Mouse (Mus musculus) stomach, embryonic 16.5 days (tissue): Measurements from ENCODE around the gene Ppp6r1. TPM values are rescaled to one million over a fixed set of nuclear protein-coding genes. Genes with fewer than 3 reads are reported as not detected.

Source experiments
- ATAC-seq: fragments of 200-750 bp; cut with Nextera tagmentation; 2 replicates; pipeline ENCODE4 v1.8.0; 2017; ENCODE audit warnings: moderate number of reproducible peaks, moderate TSS enrichment; ENCODE audit not compliant: insufficient read depth, low FRiP score
- H3K27ac ChIP-seq: fragments of 300-500 bp; sonication (generic); 2 replicates; pipeline ENCODE4 v1.5.1; 2014; ENCODE audit warnings: low read length
- H3K27me3 ChIP-seq: fragments of 300-500 bp; sonication (generic); 2 replicates; pipeline ENCODE4 v1.6.1; 2014; ENCODE audit warnings: low read length, control low read depth, mixed read lengths; ENCODE audit not compliant: control insufficient read depth, insufficient read depth
- H3K36me3 ChIP-seq: fragments of 300-500 bp; sonication (generic); 2 replicates; pipeline ENCODE4 v1.6.1; 2014; ENCODE audit warnings: low read length; ENCODE audit not compliant: control insufficient read depth, insufficient read depth
- H3K4me1 ChIP-seq: fragments of 300-500 bp; sonication (generic); 2 replicates; pipeline ENCODE4 v1.6.1; 2014; ENCODE audit warnings: low read length, control low read depth, mixed read lengths; ENCODE audit not compliant: control insufficient read depth, insufficient read depth
- H3K4me2 ChIP-seq: fragments of 300-500 bp; sonication (generic); 2 replicates; pipeline ENCODE4 v1.6.1; 2014; ENCODE audit warnings: low read depth, low read length, mixed read lengths
- H3K4me3 ChIP-seq: fragments of 300-500 bp; sonication (generic); replicated peaks from 2 replicates; pipeline ENCODE4 v1.5.1; 2014; ENCODE audit warnings: mild to moderate bottlenecking, low read length
- H3K9ac ChIP-seq: fragments of 300-500 bp; sonication (generic); 2 replicates; pipeline ENCODE4 v1.6.1; 2014; ENCODE audit warnings: low read length
- H3K9me3 ChIP-seq: fragments of 300-500 bp; sonication (generic); replicated peaks from 2 replicates; pipeline ENCODE4 v1.6.1; 2016; ENCODE audit warnings: low read length, control low read depth; ENCODE audit not compliant: control insufficient read depth
- WGBS: fragments of 180-500 bp; shearing (Covaris S2); extraction: QIAGEN DNeasy Blood & Tissue Kit; methylation state at CpG from one replicate; pipeline ENCODE4 v1.1.7; 2014; 5-methylcytosine and 5-hydroxymethylcytosine counted together
- polyA plus RNA-seq: library from polyadenylated mRNA; unstranded; fragments of >200 nt; fragmentation: Nextera tagmentation; extraction: Ambion mirVana; gene quantifications from 2 replicates; pipeline ENCODE4 v1.2.1, GENCODE M21; 2015

Ppp6r1 gene
- polyA plus RNA-seq, 1 experiment from 2014 or later: 3.8 TPM

DNA sequence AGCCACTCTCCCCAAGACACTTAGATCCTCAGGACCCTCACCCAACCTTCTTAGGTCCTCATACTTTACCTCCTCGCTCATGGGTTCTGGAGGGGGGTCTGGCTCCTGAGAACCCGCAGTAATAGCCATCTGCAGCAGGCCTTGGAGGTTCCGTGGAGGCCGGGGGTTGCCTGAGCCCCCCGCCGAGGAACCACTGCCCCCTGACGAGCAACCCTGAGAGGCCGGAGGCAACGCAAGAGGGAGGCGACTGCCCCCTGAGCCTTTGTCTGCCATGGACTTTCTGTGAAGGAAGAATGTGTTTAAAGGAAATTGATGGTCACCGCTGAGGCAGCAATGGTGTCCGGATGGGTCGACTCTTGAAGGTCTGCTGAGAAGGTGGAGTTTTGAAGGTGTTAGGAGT, 25.4 kb upstream of the Ppp6r1 start:
- 2% methylated on average over 13 of the region's 13 CpGs for WGBS
- peak overlapping the region; percentile 63; the same call in 1 of the 2 replicates for H3K27ac ChIP-seq
- H3K9me3 ChIP-seq: no peaks in the 10 kb centered on the region
- peaks cover 7% of the 10 kb centered on the region for H3K4me1 ChIP-seq
- H3K4me2 ChIP-seq: peak overlapping the region; percentile 92
- ATAC-seq: no peak
- H3K36me3 ChIP-seq: no peaks in the 10 kb centered on the region
- H3K27me3 ChIP-seq: no peaks in the 10 kb centered on the region
- peak overlapping the region; percentile 72 for H3K9ac ChIP-seq
- H3K4me3 ChIP-seq: peak overlapping the region; percentile 76

- H3K27me3 ChIP-seq: no peaks in the 10 kb centered on the region
- peaks cover 7% of the 10 kb centered on the region for H3K4me1 ChIP-seq
- WGBS: 83% methylated on average over 5 of the region's 5 CpGs
- ATAC-seq: no peak
- no peaks in the 10 kb centered on the region for H3K36me3 ChIP-seq
- no peak overlapping the region for H3K9ac ChIP-seq
- no peaks in the 10 kb centered on the region for H3K9me3 ChIP-seq
- H3K27ac ChIP-seq: no peak overlapping the region
- no peak overlapping the region for H3K4me3 ChIP-seq
- H3K4me2 ChIP-seq: no peak overlapping the region
Measured at GRCm38 (mm10) chr7:4683307-4683706, 24.5 kb upstream of the Ppp6r1 start.

DNA sequence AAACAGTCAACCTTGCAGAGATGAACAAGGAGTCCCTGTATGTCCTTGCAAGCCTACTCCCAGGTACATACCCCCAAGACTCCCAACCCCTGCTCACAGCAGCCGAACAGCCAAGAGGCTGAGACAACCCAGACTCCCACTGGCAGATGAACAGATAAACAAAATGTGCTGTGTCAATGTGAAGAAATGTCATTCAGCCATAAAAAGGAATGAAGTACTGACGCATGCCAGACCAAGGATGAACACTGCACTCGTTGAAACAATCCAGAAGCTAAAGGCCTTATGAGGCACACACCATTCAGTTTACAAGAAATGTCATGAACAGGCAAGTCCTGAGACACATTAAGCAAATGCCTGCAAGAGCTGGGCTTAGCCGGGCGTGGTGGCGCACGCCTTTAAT, 16.4 kb upstream of the Ppp6r1 start:
- Histone ChIP-seq H3K36me3 (peaks cover 9% of the 10 kb centered on the region; the same call in 1 of the 2 replicates), H3K4me2 (no peak overlapping the region), H3K27me3 (no peaks in the 10 kb centered on the region), H3K9ac (no peak overlapping the region), H3K27ac (peak overlapping the region; percentile 2; the same call in 1 of the 2 replicates), H3K4me1 (no peaks in the 10 kb centered on the region), H3K4me3 (no peak overlapping the region), H3K9me3 (no peaks in the 10 kb centered on the region)
- peak; percentile 70; the same call in 1 of the 2 replicates for ATAC-seq
- WGBS: 60% methylated on average over 7 of the region's 7 CpGs

GRCm38 (mm10) chr7:4674114-4674731, 15.4 kb upstream of the Ppp6r1 start:
- WGBS: 83% methylated on average over 12 of the region's 12 CpGs
- Histone ChIP-seq H3K9ac (no peak overlapping the region), H3K4me3 (no peak overlapping the region), H3K4me1 (no peaks in the 10 kb centered on the region), H3K27me3 (no peaks in the 10 kb centered on the region), H3K27ac (peak overlapping the region; percentile 2), H3K9me3 (no peaks in the 10 kb centered on the region), H3K36me3 (peaks cover 9% of the 10 kb centered on the region; the same call in 1 of the 2 replicates), H3K4me2 (no peak overlapping the region)
- no peak for ATAC-seq

- Histone ChIP-seq H3K4me2 (no peak overlapping the region), H3K36me3 (peaks cover 9% of the 10 kb centered on the region; the same call in 1 of the 2 replicates), H3K9me3 (no peaks in the 10 kb centered on the region), H3K4me3 (no peak overlapping the region), H3K27me3 (no peaks in the 10 kb centered on the region), H3K4me1 (no peaks in the 10 kb centered on the region), H3K9ac (no peak overlapping the region), H3K27ac (peak overlapping the region; percentile 40)
- ATAC-seq: no peak
- WGBS: 76% methylated on average over 4 of the region's 4 CpGs
Measured at GRCm38 (mm10) chr7:4671956-4672355, 13.1 kb upstream of the Ppp6r1 start.

- Histone ChIP-seq H3K9me3 (no peaks in the 10 kb centered on the region), H3K9ac (no peak overlapping the region), H3K36me3 (0 out of 2 replicates have a peak, but pooled peaks cover 9% of the 10 kb centered on the region), H3K27me3 (no peaks in the 10 kb centered on the region), H3K4me3 (no peak overlapping the region), H3K4me1 (no peaks in the 10 kb centered on the region), H3K27ac (no peak overlapping the region), H3K4me2 (no peak overlapping the region)
- WGBS: 84% methylated on average over 8 of the region's 8 CpGs
- ATAC-seq: no peak
Measured at GRCm38 (mm10) chr7:4670655-4671255, 11.9 kb upstream of the Ppp6r1 start.

- H3K27me3 ChIP-seq: no peaks in the 10 kb centered on the region
Measured at GRCm38 (mm10) chr7:4669156-4669555, 10.3 kb upstream of the Ppp6r1 start.

DNA sequence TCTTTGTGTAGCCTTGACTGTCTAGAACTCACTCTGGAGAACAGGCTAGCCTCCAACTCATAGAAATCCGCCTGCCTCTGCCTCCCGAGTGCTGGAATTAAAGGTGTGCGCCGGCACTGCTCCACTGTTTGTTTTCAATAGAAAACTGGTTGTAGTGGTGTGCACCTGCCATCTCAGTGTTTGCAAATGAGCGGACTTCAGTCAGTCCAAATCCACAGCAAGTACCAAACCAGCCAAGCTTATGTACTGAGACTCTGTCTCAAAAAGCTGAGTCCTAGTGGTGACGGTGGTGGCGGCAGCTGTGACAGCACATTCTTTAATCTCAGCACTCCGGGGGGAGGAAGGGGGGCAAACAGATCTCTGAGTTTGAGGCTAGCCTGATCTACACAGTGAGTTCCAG, 9.7 kb upstream of the Ppp6r1 start:
- no peaks in the 10 kb centered on the region for H3K27me3 ChIP-seq
- H3K4me3 ChIP-seq: no peak overlapping the region
- H3K9ac ChIP-seq: no peak overlapping the region
- H3K27ac ChIP-seq: no peak overlapping the region
- H3K4me1 ChIP-seq: no peaks in the 10 kb centered on the region
- no peak for ATAC-seq
- no peaks in the 10 kb centered on the region for H3K9me3 ChIP-seq
- 91% methylated on average over 8 of the region's 8 CpGs for WGBS
- H3K36me3 ChIP-seq: 0 out of 2 replicates have a peak, but pooled peaks cover 9% of the 10 kb centered on the region
- H3K4me2 ChIP-seq: no peak overlapping the region

More at GRCm38 (mm10) chr7:4669156-4669555, 10.3 kb upstream of the Ppp6r1 start:
- no peak overlapping the region for H3K4me2 ChIP-seq
- WGBS: 94% methylated on average over 9 of the region's 9 CpGs
- 0 out of 2 replicates have a peak, but pooled peaks cover 9% of the 10 kb centered on the region for H3K36me3 ChIP-seq
- no peak for ATAC-seq
- H3K9ac ChIP-seq: no peak overlapping the region
- no peak overlapping the region for H3K4me3 ChIP-seq
- H3K27ac ChIP-seq: no peak overlapping the region
- no peaks in the 10 kb centered on the region for H3K4me1 ChIP-seq
- H3K9me3 ChIP-seq: no peaks in the 10 kb centered on the region

GRCm38 (mm10) chr7:4666871-4667270, 8.1 kb upstream of the Ppp6r1 start:
- Histone ChIP-seq H3K9me3 (no peaks in the 10 kb centered on the region), H3K4me1 (no peaks in the 10 kb centered on the region), H3K9ac (no peak overlapping the region), H3K27ac (no peak overlapping the region), H3K4me3 (no peak overlapping the region), H3K36me3 (0 out of 2 replicates have a peak, but pooled peaks cover 8% of the 10 kb centered on the region), H3K27me3 (no peaks in the 10 kb centered on the region), H3K4me2 (no peak overlapping the region)
- ATAC-seq: no peak
- 93% methylated on average over 5 of the region's 5 CpGs for WGBS
